Mouse (Mus musculus) ES-E14 (cell line): ENCODE measurements around the gene Daam1. TPM values are rescaled to one million over a fixed set of nuclear protein-coding genes. Genes with fewer than 3 reads are reported as not detected.

Experiments used
- DNase-seq: peaks from one replicate; pipeline ENCODE4 v3.0.0-alpha.2; 2013; ENCODE audit warnings: low read depth, low spot score
- H3K27ac ChIP-seq: 2 replicates; pipeline ENCODE4 v1.5.1; 2012; ENCODE audit warnings: low read depth, mild to moderate bottlenecking, low read length, moderate library complexity, mixed read lengths; ENCODE audit not compliant: poor library complexity, insufficient read depth, severe bottlenecking
- H3K36me3 ChIP-seq: 2 replicates; pipeline ENCODE4 v1.6.1; 2012; ENCODE audit warnings: mild to moderate bottlenecking, low read length, moderate library complexity, mixed read lengths; ENCODE audit not compliant: control insufficient read depth, poor library complexity, insufficient read depth, severe bottlenecking
- H3K4me1 ChIP-seq, 2 experiments: fragments of 150-350 bp in 1 of 2; sonication (generic) in 1 of 2; 2 replicates each; pipeline ENCODE4 v1.6.1; 2012; ENCODE audit warnings: low read length in 2 of 2, mild to moderate bottlenecking in 1 of 2, mixed read lengths in 1 of 2; ENCODE audit not compliant: control insufficient read depth in 2 of 2, insufficient read depth in 2 of 2, poor library complexity in 1 of 2
- H3K4me3 ChIP-seq, 2 experiments: fragments of 150-350 bp in 1 of 2; sonication (generic) in 1 of 2; 2 replicates each; pipeline ENCODE4 v1.5.1; 2012; ENCODE audit warnings: low read length in 2 of 2, low read depth in 1 of 2, mild to moderate bottlenecking in 1 of 2, mixed read lengths in 1 of 2; ENCODE audit not compliant: insufficient read depth in 1 of 2, poor library complexity in 1 of 2, severe bottlenecking in 1 of 2
- H3K9ac ChIP-seq: 2 replicates; pipeline ENCODE4 v1.6.1; 2012; ENCODE audit warnings: low read depth, mild to moderate bottlenecking, low read length, mixed read lengths; ENCODE audit not compliant: poor library complexity, insufficient read depth, severe bottlenecking
- H3K9me3 ChIP-seq: fragments of 150-350 bp; sonication (generic); 2 replicates; pipeline ENCODE4 v1.6.1; 2012; ENCODE audit warnings: low read depth, mild to moderate bottlenecking, low read length; ENCODE audit not compliant: control insufficient read depth, insufficient read depth
- CHD2 ChIP-seq: IDR thresholded peaks from 2 replicates; pipeline ENCODE4 v1.6.1; 2014; ENCODE audit warnings: mild to moderate bottlenecking, low read depth, low read length, inconsistent platforms
- HCFC1 ChIP-seq: IDR thresholded peaks from 2 replicates; pipeline ENCODE4 v1.6.1; 2012; ENCODE audit warnings: low read length, inconsistent platforms, borderline replicate concordance; ENCODE audit not compliant: insufficient read depth
- MAFK ChIP-seq: IDR thresholded peaks from 2 replicates; pipeline ENCODE4 v1.6.1; 2014; ENCODE audit warnings: mild to moderate bottlenecking, low read depth, low read length, inconsistent platforms; ENCODE audit not compliant: insufficient read depth
- ZC3H11A ChIP-seq: IDR thresholded peaks from 2 replicates; pipeline ENCODE4 v1.6.1; 2012; ENCODE audit warnings: low read depth, mild to moderate bottlenecking, inconsistent platforms, low read length, borderline replicate concordance
- ZNF384 ChIP-seq: IDR thresholded peaks from 2 replicates; pipeline ENCODE4 v1.6.1; 2012; ENCODE audit warnings: low read depth, low read length, inconsistent platforms
- in situ Hi-C, 2 experiments: fragments of 600-800 bp; cut with MboI; formaldehyde crosslinking; loops; one replicate each; pipeline ENCODE4 v1.15.1; 2025; ENCODE audit warnings: low sequenced_read_pairs in 2 of 2, inconsistent platforms in 1 of 2; ENCODE audit not compliant: unreplicated experiment in 2 of 2
- total RNA-seq: library from RNA; depleted of rRNA; stranded (reverse); fragments of 300-350 nt; gene quantifications from 2 replicates; pipeline ENCODE4 v1.2.3, GENCODE M21; 2012

Gene Daam1
- total RNA-seq, 1 experiment, result 15.8 TPM

DNA sequence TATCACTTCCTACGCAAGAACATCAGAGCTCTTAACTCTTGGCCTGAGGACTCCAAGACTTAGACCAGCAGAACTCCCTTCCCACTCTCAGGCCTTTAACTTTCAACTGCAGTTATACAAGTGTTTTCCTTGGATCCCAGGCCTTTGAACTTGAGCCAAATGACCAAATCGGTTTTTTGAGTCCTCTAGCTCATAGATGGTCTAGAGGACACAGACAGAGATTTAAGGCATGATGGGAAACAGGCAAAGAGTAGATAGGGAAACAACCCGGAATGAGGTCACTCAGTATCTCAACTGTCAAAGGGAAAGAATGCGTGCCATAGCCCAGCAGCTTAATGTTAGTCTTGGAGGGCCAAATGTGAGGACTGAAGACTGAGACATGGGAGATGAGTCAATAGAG is 42.1 kb upstream of the Daam1 start:
- in situ Hi-C loops, result no loop called here
- no peak overlapping the region for H3K4me3 ChIP-seq
- no peaks in the 10 kb centered on the region for H3K36me3 ChIP-seq
- no peak for DNase-seq
- H3K9ac ChIP-seq, result no peak overlapping the region
- H3K9me3 ChIP-seq, result no peaks in the 10 kb centered on the region
- no peak for TF ChIP-seq CHD2
- TF ChIP-seq HCFC1, result no peak
- no peak for TF ChIP-seq ZC3H11A
- no peak for TF ChIP-seq ZNF384
- TF ChIP-seq MAFK, result no peak
- H3K27ac ChIP-seq, result no peak overlapping the region
- H3K4me1 ChIP-seq, result no peaks in the 10 kb centered on the region

DNA sequence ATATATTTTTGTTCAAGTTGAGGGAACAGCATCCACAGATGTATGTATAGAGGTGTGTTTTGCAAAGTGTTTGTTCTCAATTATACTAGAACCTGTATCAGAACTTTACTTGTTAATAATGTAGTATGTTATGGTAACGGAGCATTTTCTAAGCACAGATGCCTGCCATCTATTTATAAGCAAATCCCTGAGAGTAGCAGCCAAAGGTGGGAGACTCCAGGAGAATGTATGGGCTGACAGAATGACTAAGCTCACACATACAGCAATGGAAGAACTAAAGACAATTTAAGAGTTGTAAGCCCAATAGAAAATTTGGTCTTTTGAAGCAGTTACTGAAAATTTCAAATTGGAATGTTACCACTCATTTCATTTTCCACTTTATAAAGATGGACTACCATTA is 40.3 kb upstream of the Daam1 start:
- no peak overlapping the region for H3K4me3 ChIP-seq
- no peaks in the 10 kb centered on the region for H3K36me3 ChIP-seq
- H3K27ac ChIP-seq, result no peak overlapping the region
- in situ Hi-C loops, result no loop called here
- no peaks in the 10 kb centered on the region for H3K4me1 ChIP-seq
- no peak for DNase-seq
- no peaks in the 10 kb centered on the region for H3K9me3 ChIP-seq
- H3K9ac ChIP-seq, result no peak overlapping the region
- TF ChIP-seq ZC3H11A, result no peak

DNA sequence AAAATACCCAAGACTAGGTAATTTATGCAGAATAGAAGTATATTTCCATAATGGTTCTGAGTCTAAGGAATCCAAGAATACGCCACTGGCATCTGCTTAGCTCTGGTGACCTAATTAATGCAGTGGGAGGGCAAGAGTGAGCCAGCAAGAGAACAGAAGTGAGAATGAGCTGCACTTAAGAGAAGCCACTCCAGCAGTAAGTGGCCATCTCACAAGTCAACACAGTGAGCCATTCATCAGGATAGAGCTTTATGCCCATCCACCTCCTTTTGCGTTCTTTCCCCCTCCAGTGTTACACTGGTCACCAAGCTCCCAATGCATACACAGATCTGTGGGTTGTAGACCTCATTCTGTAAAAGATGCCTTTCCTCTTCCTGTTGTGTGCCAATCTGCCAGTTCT is 37.8 kb upstream of the Daam1 start:
- no peak for DNase-seq
- H3K9ac ChIP-seq, result no peak overlapping the region
- no peak overlapping the region for H3K27ac ChIP-seq
- H3K36me3 ChIP-seq, result no peaks in the 10 kb centered on the region
- in situ Hi-C loops, result no loop called here
- H3K4me1 ChIP-seq, result peaks cover 0 to 3% of the 10 kb centered on the region in 2 experiments; a peak in 1 of 4 replicates
- no peak overlapping the region for H3K4me3 ChIP-seq
- H3K9me3 ChIP-seq, result no peaks in the 10 kb centered on the region
- TF ChIP-seq HCFC1, result no peak
- no peak for TF ChIP-seq CHD2
- no peak for TF ChIP-seq MAFK
- TF ChIP-seq ZC3H11A, result no peak
- no peak for TF ChIP-seq ZNF384

DNA sequence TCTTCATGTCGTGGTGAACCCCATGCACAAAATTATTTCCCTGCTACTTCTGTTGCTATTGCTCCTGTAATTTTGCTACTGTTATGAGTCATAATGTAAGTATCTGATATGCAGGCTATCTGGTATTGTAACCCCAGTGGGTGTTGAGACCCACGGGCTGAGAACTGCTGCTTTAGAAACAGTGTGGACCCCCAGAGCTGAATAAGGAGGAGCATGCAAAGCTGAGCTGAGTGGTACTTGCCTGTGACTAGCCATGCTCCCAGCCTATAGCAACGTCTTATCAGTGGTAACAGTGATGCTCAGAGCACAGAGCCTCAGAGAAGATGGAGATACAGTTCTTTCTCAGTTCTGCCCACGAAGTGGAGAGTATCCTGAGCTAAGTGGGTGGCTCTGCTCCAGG is 35.3 kb upstream of the Daam1 start:
- H3K27ac ChIP-seq, result no peak overlapping the region

DNA sequence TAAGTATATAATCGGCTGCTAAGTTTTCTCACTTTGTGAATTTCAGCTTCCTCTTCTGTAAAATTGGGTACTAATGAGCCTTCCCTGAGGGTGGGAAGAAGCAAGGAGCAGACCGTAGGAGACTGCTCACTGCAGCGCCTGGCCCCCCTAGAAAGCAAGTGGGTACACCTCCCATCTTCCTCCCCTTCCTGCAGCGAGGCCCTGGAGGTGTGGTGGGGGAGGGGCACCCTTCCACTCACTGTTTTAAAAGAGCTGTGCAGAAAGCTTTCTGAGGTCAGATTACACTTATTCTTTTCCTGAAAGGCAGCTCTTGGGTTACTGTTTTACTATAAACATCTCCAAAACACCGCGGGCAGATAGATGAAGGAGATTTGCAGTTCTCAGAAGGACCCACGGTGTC is 34.4 kb upstream of the Daam1 start:
- in situ Hi-C loops, result no loop called here
- Histone ChIP-seq H3K36me3 (no peaks in the 10 kb centered on the region), H3K4me3 (no peak overlapping the region), H3K4me1 (peaks cover 0 to 3% of the 10 kb centered on the region in 2 experiments; a peak in 1 of 4 replicates), H3K9ac (no peak overlapping the region), H3K27ac (no peak overlapping the region), H3K9me3 (no peaks in the 10 kb centered on the region)
- DNase-seq, result no peak
- TF ChIP-seq CHD2, result no peak
- TF ChIP-seq ZNF384, result no peak
- no peak for TF ChIP-seq HCFC1
- TF ChIP-seq ZC3H11A, result no peak
- TF ChIP-seq MAFK, result no peak

More for the DNA sequence above, 35.3 kb upstream of the Daam1 start:
- Histone ChIP-seq H3K4me1 (peaks cover 0 to 3% of the 10 kb centered on the region in 2 experiments; a peak in 1 of 4 replicates), H3K4me3 (no peak overlapping the region), H3K9ac (no peak overlapping the region), H3K9me3 (no peaks in the 10 kb centered on the region), H3K36me3 (no peaks in the 10 kb centered on the region)
- in situ Hi-C loops, result no loop called here
- TF ChIP-seq ZC3H11A (no peak), HCFC1 (no peak), MAFK (no peak), CHD2 (no peak), ZNF384 (no peak)
- no peak for DNase-seq
